Mouse (Mus musculus) heart, postnatal 0 days (tissue): ENCODE data around the gene Ranbp10. TPM values are rescaled to one million over a fixed set of nuclear protein-coding genes. Genes with fewer than 3 reads are reported as not detected.

ENCODE experiments used
- ATAC-seq: fragments of 200-750 bp; cut with Nextera tagmentation; 2 replicates; pipeline ENCODE4 v1.8.0; 2017; ENCODE audit warnings: low read depth, moderate number of reproducible peaks, moderate library complexity; ENCODE audit not compliant: insufficient read depth
- DNase-seq: peaks from one replicate; pipeline ENCODE4 v3.0.0-alpha.2; 2016; ENCODE audit warnings: low spot score
- H3K27ac ChIP-seq: fragments of 300-500 bp; sonication (generic); 2 replicates; pipeline ENCODE4 v1.5.1; 2014; ENCODE audit warnings: low read depth, mild to moderate bottlenecking
- H3K27me3 ChIP-seq: fragments of 300-500 bp; sonication (generic); 2 replicates; pipeline ENCODE4 v1.6.1; 2014; ENCODE audit warnings: low read length, mixed read lengths; ENCODE audit not compliant: control insufficient read depth, insufficient read depth
- H3K36me3 ChIP-seq: fragments of 300-500 bp; sonication (generic); replicated peaks from 2 replicates; pipeline ENCODE4 v1.6.1; 2014; ENCODE audit warnings: low read length, mixed read lengths; ENCODE audit not compliant: control insufficient read depth, insufficient read depth
- H3K4me1 ChIP-seq: fragments of 300-500 bp; sonication (generic); 2 replicates; pipeline ENCODE4 v1.6.1; 2014; ENCODE audit warnings: antibody characterized with exemption; ENCODE audit not compliant: control insufficient read depth, insufficient read depth
- H3K4me2 ChIP-seq: fragments of 300-500 bp; sonication (generic); 2 replicates; pipeline ENCODE4 v1.6.1; 2014; ENCODE audit warnings: low read depth, mild to moderate bottlenecking, low read length, moderate library complexity
- H3K4me3 ChIP-seq: fragments of 300-500 bp; sonication (generic); 2 replicates; pipeline ENCODE4 v1.5.1; 2014; ENCODE audit warnings: low read depth, low read length
- H3K9ac ChIP-seq: fragments of 300-500 bp; sonication (generic); replicated peaks from 2 replicates; pipeline ENCODE4 v1.6.1; 2014; ENCODE audit warnings: low read depth, low read length, mixed read lengths
- H3K9me3 ChIP-seq: fragments of 300-500 bp; sonication (generic); replicated peaks from 2 replicates; pipeline ENCODE4 v1.6.1; 2016; ENCODE audit warnings: low read length; ENCODE audit not compliant: control insufficient read depth
- CTCF ChIP-seq: IDR thresholded peaks from 2 replicates; pipeline ENCODE4 v1.5.1; 2016; ENCODE audit warnings: antibody characterized with exemption, control low read depth, low read depth
- EP300 ChIP-seq: IDR thresholded peaks from 2 replicates; pipeline ENCODE4 v1.6.1; 2016; ENCODE audit warnings: antibody characterized with exemption, low read depth
- WGBS: fragments of 180-500 bp; shearing (Covaris S2); extraction: QIAGEN DNeasy Blood & Tissue Kit; methylation state at CpG from one replicate; pipeline ENCODE4 v1.1.7; 2014; 5-methylcytosine and 5-hydroxymethylcytosine counted together
- polyA plus RNA-seq: library from polyadenylated mRNA; unstranded; fragments of >200 nt; fragmentation: Nextera tagmentation; extraction: Ambion mirVana; gene quantifications from 2 replicates; pipeline ENCODE4 v1.2.1, GENCODE M21; 2015
- total RNA-seq: library from RNA; depleted of rRNA; stranded (reverse); fragments of >200 nt; gene quantifications from 2 replicates; pipeline ENCODE4 v1.2.3, GENCODE M21; 2014; ENCODE audit warnings: low replicate concordance

Ranbp10 gene
- total and polyA plus RNA-seq, 2 experiments from 2014 or later = 6.7 to 8.7 TPM

DNA sequence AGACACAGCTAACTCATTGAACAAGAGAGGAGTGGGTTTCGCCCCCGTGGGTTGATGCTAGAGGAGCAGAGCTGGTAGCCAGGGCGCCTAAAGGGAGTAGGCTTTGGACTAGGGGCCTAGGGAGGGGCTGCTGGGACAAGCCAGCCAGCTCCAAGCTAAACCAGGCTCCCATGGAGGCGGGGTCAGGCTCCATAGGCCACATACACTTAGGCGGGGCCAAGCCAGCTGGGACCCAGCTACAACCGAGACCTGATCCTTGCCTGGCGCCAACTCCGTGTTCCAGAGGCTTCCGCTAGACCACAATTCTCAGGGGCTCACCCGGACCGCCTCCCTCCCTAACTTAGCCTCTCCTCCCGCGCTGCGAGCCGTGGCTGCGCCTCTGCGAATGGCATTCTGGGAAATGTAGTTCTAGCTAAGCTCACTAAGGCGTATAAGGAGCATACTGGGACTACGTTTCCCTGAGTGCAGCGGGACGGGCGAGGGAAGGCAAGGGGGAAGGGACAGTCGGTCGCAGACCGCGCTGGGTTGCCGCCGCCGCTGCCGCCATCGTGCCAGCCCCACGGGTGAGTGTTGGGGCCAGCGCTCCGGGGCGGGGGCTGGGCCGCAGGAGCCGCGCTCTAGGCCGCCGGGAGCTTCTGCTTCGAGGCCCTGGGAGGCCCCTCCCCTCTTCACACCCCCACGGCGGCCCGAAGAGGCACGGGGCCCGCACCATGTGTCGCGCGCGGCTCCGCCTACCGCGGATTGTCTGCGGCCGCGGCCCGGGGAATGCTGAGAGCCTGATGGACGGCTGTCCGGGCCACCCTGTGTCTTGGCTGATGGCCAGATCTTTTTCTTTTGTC lies 33.2 kb upstream of the Ranbp10 start, which contains the start of gene Nutf2:
Gene Nutf2 (plus strand): TSS at position 438 of the 839 bp plus-strand sequence.
- Histone ChIP-seq H3K4me1 (peaks cover 41% of the 10 kb centered on the region), H3K4me3 (peak within 1 kb of the TSS; percentile 75), H3K9me3 (no peaks in the 10 kb centered on the region), H3K27ac (peak within 1 kb of the TSS; percentile 85), H3K27me3 (no peaks in the 10 kb centered on the region), H3K9ac (peak within 1 kb of the TSS; percentile 86), H3K4me2 (peak within 1 kb of the TSS; percentile 95), H3K36me3 (no peaks in the 10 kb centered on the region)
- DNase-seq = peak; percentile 100
- TF ChIP-seq CTCF (no peak), EP300 (no peak)
- under 1% methylated on average over 51 of the region's 59 CpGs for WGBS
- ATAC-seq = peak; percentile 97

DNA sequence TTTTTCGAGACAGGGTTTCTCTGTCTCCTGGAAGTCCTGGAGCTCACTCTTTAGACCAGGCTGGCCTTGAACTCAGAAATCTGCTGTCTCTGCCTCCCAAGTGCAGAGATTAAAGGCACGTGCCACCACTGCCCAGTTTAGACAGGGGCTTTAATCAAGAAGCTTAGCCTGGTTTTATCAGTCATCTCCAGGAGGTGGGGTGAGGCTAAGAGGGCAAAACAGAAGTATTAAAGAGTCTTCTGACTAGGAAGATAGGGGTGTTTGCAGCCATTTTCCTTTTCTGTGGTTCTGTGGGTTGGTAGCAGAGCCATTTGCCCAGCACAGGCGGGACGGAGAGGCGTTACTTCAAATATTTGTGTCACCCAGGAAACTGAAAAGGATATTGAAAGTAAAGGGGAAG lies 32.2 kb upstream of the Ranbp10 start:
- TF ChIP-seq CTCF (no peak), EP300 (no peak)
- Histone ChIP-seq H3K4me2 (no peak overlapping the region), H3K4me3 (no peak overlapping the region), H3K36me3 (no peaks in the 10 kb centered on the region), H3K27ac (peak overlapping the region; percentile 78), H3K4me1 (peaks cover 41% of the 10 kb centered on the region), H3K27me3 (no peaks in the 10 kb centered on the region), H3K9ac (no peak overlapping the region), H3K9me3 (no peaks in the 10 kb centered on the region)
- WGBS = 59% methylated on average over 5 of the region's 5 CpGs
- ATAC-seq (no peak), DNase-seq (no peak)

DNA sequence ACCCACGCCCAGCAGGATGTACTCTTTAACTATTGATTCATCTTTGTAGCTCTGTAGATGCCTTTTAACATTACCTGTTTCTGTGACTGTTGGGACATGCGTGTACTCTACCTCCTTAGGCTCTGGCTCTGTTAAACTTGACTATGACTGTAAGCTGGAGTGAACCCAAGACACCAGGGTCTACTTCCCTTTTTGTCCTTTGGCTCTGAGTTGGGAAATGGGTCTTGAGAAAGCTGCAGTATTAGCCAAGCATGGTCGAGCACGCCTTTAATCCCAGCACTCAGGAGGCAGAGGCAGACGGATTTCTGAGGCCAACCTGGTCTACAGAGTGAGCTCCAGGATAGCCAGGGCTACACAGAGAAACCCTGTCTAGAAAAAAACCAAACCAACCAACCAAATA lies 31.3 kb upstream of the Ranbp10 start:
- no peak overlapping the region for H3K9ac ChIP-seq

DNA sequence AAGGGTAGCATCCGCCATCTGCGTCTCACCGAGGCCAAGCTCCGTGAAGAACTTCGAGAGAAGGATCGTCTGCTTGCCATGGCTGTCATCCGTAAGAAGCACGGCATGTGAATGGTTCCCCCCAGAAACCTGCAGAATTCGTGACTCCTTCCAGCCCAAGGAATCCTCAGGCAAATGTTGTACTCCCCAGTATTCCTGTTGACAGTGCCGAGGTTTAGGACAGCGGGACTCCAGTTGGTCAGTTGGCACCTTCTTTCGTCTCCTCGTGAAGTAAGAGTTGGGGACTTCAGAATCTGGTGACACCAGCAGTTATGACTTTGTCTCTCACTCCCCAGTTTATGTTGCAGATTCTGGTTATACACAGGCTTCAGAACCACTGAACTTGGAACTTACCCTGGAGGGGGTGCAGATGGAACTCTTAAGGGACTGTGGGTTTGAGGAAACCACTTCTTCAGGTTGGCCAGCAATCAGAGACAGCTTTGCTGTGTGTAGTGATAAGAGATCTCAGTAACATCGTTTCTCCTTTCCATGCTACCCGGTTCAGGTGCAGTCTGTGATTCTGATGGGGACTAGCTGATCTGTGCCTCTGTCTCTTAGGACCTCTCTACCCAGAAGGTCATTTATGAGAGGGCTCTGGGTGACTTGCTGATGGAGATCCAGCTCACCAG lies 29.2 kb upstream of the Ranbp10 start:
- Histone ChIP-seq H3K27me3 (no peaks in the 10 kb centered on the region), H3K9me3 (no peaks in the 10 kb centered on the region), H3K9ac (peak overlapping the region; percentile 70), H3K4me1 (peaks cover 27% of the 10 kb centered on the region), H3K36me3 (no peaks in the 10 kb centered on the region), H3K27ac (peak overlapping the region; percentile 84), H3K4me2 (peak overlapping the region; percentile 91), H3K4me3 (peak overlapping the region; percentile 68)
- ATAC-seq (no peak), DNase-seq (no peak)
- WGBS = 7% methylated on average over 15 of the region's 15 CpGs
- no peak for TF ChIP-seq EP300
- TF ChIP-seq CTCF = no peak

More for the DNA sequence above, 31.3 kb upstream of the Ranbp10 start:
- WGBS = 82% methylated on average over 5 of the region's 5 CpGs
- H3K4me1 ChIP-seq = peaks cover 41% of the 10 kb centered on the region
- H3K27ac ChIP-seq = no peak overlapping the region
- H3K4me2 ChIP-seq = no peak overlapping the region
- no peaks in the 10 kb centered on the region for H3K9me3 ChIP-seq
- ATAC-seq = no peak
- TF ChIP-seq CTCF (no peak), EP300 (no peak)
- DNase-seq = no peak
- H3K27me3 ChIP-seq = no peaks in the 10 kb centered on the region
- H3K4me3 ChIP-seq = no peak overlapping the region
- H3K36me3 ChIP-seq = no peaks in the 10 kb centered on the region

DNA sequence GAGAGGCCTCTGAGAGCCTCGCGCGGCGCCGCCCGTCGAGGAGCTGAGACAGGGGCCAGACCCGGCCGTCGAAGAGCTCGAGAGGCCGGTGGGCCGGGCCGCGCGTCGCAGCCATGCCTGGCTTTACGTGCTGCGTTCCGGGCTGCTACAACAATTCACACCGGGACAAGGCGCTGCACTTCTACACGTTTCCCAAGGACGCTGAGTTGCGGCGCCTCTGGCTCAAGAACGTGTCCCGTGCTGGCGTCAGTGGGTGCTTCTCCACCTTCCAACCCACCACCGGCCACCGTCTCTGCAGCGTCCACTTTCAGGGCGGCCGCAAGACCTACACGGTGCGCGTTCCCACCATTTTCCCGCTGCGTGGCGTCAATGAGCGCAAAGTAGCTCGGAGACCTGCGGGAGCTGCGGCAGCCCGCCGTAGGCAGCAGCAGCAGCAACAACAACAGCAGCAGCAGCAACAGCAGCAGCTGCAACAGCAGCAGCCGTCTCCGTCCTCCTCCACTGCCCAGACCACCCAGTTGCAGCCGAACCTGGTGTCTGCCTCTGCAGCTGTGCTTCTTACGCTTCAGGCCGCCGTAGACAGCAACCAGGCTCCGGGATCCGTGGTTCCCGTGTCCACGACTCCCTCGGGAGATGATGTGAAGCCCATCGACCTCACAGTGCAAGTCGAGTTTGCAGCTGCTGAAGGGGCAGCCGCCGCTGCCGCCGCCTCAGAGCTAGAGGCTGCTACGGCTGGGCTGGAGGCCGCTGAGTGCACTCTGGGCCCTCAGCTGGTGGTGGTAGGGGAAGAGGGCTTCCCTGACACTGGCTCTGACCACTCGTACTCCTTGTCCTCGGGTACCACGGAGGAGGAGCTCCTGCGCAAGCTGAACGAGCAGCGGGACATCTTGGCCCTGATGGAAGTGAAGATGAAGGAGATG lies 28.4 kb upstream of the Ranbp10 start:
- no peak for DNase-seq

More for the DNA sequence above, 28.4 kb upstream of the Ranbp10 start:
- 0 out of 2 replicates have a peak, but pooled peaks have one; percentile 47 for TF ChIP-seq EP300
- TF ChIP-seq CTCF = 0 out of 2 replicates have a peak, but pooled peaks have one; percentile 6
- Histone ChIP-seq H3K27ac (peak overlapping the region; percentile 84), H3K9me3 (no peaks in the 10 kb centered on the region), H3K36me3 (no peaks in the 10 kb centered on the region), H3K9ac (peak overlapping the region; percentile 70), H3K4me2 (peak overlapping the region; percentile 91), H3K4me3 (peak overlapping the region; percentile 68), H3K4me1 (peaks cover 30% of the 10 kb centered on the region), H3K27me3 (no peaks in the 10 kb centered on the region)
- ATAC-seq = peak; percentile 28
- 0% methylated on average over 71 of the region's 71 CpGs for WGBS
